Mouse (Mus musculus) brain, embryonic 14.5 days (tissue): ENCODE measurements around the gene Mark4.

ENCODE experiments used
- CTCF ChIP-seq: fragments of 200-500 bp; IDR thresholded peaks from 2 replicates; pipeline ENCODE4 v1.5.1; 2012; ENCODE audit warnings: inconsistent platforms, mild to moderate bottlenecking, moderate library complexity, borderline replicate concordance; ENCODE audit not compliant: insufficient read depth, insufficient read length; ENCODE audit errors: extremely low read depth
- POLR2A ChIP-seq: fragments of 200-500 bp; IDR thresholded peaks from 2 replicates; pipeline ENCODE4 v1.6.1; 2012; ENCODE audit warnings: mild to moderate bottlenecking, inconsistent platforms, borderline replicate concordance; ENCODE audit not compliant: poor library complexity, insufficient read depth, insufficient read length, severe bottlenecking; ENCODE audit errors: extremely low read depth

GRCm38 (mm10) chr7:19477624-19478384 is 19.2 kb upstream of the Mark4 start:
- TF ChIP-seq CTCF (no peak), POLR2A (no peak)
